Mouse (Mus musculus) CH12.LX (cell line): Measurements from ENCODE around the gene Brpf1.

Experiments used
- CHD1 ChIP-seq: IDR thresholded peaks from 2 replicates; pipeline ENCODE4 v1.6.1; 2012; ENCODE audit warnings: low read depth, low read length, improper control_type of control experiment, inconsistent platforms
- CTCF ChIP-seq, 2 experiments: IDR thresholded peaks in 1 of 2; conservative IDR thresholded peaks in 1 of 2; 2 replicates each; pipeline ENCODE4 v1.5.1; 2011 to 2012; ENCODE audit warnings: low read depth in 2 of 2, low read length in 2 of 2, improper control_type of control experiment in 1 of 2, inconsistent platforms in 1 of 2, mild to moderate bottlenecking in 1 of 2, moderate library complexity in 1 of 2
- EP300 ChIP-seq: IDR thresholded peaks from 2 replicates; pipeline ENCODE4 v1.6.1; 2011; ENCODE audit warnings: low read length, improper control_type of control experiment
- HCFC1 ChIP-seq: IDR thresholded peaks from 2 replicates; pipeline ENCODE4 v1.6.1; 2012; ENCODE audit warnings: low read depth, mild to moderate bottlenecking, inconsistent platforms, low read length, improper control_type of control experiment
- MAFK ChIP-seq: IDR thresholded peaks from 2 replicates; pipeline ENCODE4 v1.6.1; 2011; ENCODE audit warnings: low read length, improper control_type of control experiment; ENCODE audit not compliant: insufficient replicate concordance
- MAX ChIP-seq: IDR thresholded peaks from 2 replicates; pipeline ENCODE4 v1.6.1; 2011; ENCODE audit warnings: low read length, improper control_type of control experiment
- NELFE ChIP-seq: IDR thresholded peaks from 2 replicates; pipeline ENCODE4 v1.6.1; 2011; ENCODE audit warnings: low read depth, low read length, improper control_type of control experiment
- POLR2A ChIP-seq: IDR thresholded peaks from 2 replicates; pipeline ENCODE4 v1.6.1; 2011; ENCODE audit warnings: low read depth, mild to moderate bottlenecking, improper control_type of control experiment, low read length
- TCF12 ChIP-seq: IDR thresholded peaks from 2 replicates; pipeline ENCODE4 v1.6.1; 2014; ENCODE audit warnings: low read depth, mild to moderate bottlenecking, inconsistent platforms, low read length, improper control_type of control experiment
- USF1 ChIP-seq: IDR thresholded peaks from 2 replicates; pipeline ENCODE4 v1.6.1; 2014; ENCODE audit warnings: low read depth, mild to moderate bottlenecking, inconsistent platforms, low read length, improper control_type of control experiment

GRCm38 (mm10) chr6:113342297-113342696 is 35.4 kb downstream of the Brpf1 start:
- TF ChIP-seq CHD1 (no peak), CTCF (conservative IDR thresholded peaks at IDR 0.05 in 1 of 2, IDR thresholded peaks at IDR 0.05 in 1 of 2; ENCODE audit: low read depth in 2 of 2, low read length in 2 of 2) (no peak), POLR2A (no peak), MAFK (no peak), TCF12 (no peak), HCFC1 (no peak), EP300 (no peak), USF1 (no peak), MAX (no peak), NELFE (no peak)
